Mouse (Mus musculus) heart, postnatal 0 days (tissue): Measurements from ENCODE around the gene Dhx32. TPM values are rescaled to one million over a fixed set of nuclear protein-coding genes. Genes with fewer than 3 reads are reported as not detected.
A peak's percentile ranks its signal among the peaks of the same experiment; 100 is the strongest.

Source experiments
- ATAC-seq: fragments of 200-750 bp; cut with Nextera tagmentation; 2 replicates; pipeline ENCODE4 v1.8.0; 2017; ENCODE audit warnings: low read depth, moderate number of reproducible peaks, moderate library complexity; ENCODE audit not compliant: insufficient read depth
- DNase-seq: peaks from one replicate; pipeline ENCODE4 v3.0.0-alpha.2; 2016; ENCODE audit warnings: low spot score
- H3K27ac ChIP-seq: fragments of 300-500 bp; sonication (generic); 2 replicates; pipeline ENCODE4 v1.5.1; 2014; ENCODE audit warnings: low read depth, mild to moderate bottlenecking
- H3K27me3 ChIP-seq: fragments of 300-500 bp; sonication (generic); 2 replicates; pipeline ENCODE4 v1.6.1; 2014; ENCODE audit warnings: low read length, mixed read lengths; ENCODE audit not compliant: control insufficient read depth, insufficient read depth
- H3K36me3 ChIP-seq: fragments of 300-500 bp; sonication (generic); replicated peaks from 2 replicates; pipeline ENCODE4 v1.6.1; 2014; ENCODE audit warnings: low read length, mixed read lengths; ENCODE audit not compliant: control insufficient read depth, insufficient read depth
- H3K4me1 ChIP-seq: fragments of 300-500 bp; sonication (generic); 2 replicates; pipeline ENCODE4 v1.6.1; 2014; ENCODE audit warnings: antibody characterized with exemption; ENCODE audit not compliant: control insufficient read depth, insufficient read depth
- H3K4me2 ChIP-seq: fragments of 300-500 bp; sonication (generic); 2 replicates; pipeline ENCODE4 v1.6.1; 2014; ENCODE audit warnings: low read depth, mild to moderate bottlenecking, low read length, moderate library complexity
- H3K4me3 ChIP-seq: fragments of 300-500 bp; sonication (generic); 2 replicates; pipeline ENCODE4 v1.5.1; 2014; ENCODE audit warnings: low read depth, low read length
- H3K9ac ChIP-seq: fragments of 300-500 bp; sonication (generic); replicated peaks from 2 replicates; pipeline ENCODE4 v1.6.1; 2014; ENCODE audit warnings: low read depth, low read length, mixed read lengths
- H3K9me3 ChIP-seq: fragments of 300-500 bp; sonication (generic); replicated peaks from 2 replicates; pipeline ENCODE4 v1.6.1; 2016; ENCODE audit warnings: low read length; ENCODE audit not compliant: control insufficient read depth
- CTCF ChIP-seq: IDR thresholded peaks from 2 replicates; pipeline ENCODE4 v1.5.1; 2016; ENCODE audit warnings: antibody characterized with exemption, control low read depth, low read depth
- EP300 ChIP-seq: IDR thresholded peaks from 2 replicates; pipeline ENCODE4 v1.6.1; 2016; ENCODE audit warnings: antibody characterized with exemption, low read depth
- WGBS: fragments of 180-500 bp; shearing (Covaris S2); extraction: QIAGEN DNeasy Blood & Tissue Kit; methylation state at CpG from one replicate; pipeline ENCODE4 v1.1.7; 2014; 5-methylcytosine and 5-hydroxymethylcytosine counted together
- polyA plus RNA-seq: library from polyadenylated mRNA; unstranded; fragments of >200 nt; fragmentation: Nextera tagmentation; extraction: Ambion mirVana; gene quantifications from 2 replicates; pipeline ENCODE4 v1.2.1, GENCODE M21; 2015
- total RNA-seq: library from RNA; depleted of rRNA; stranded (reverse); fragments of >200 nt; gene quantifications from 2 replicates; pipeline ENCODE4 v1.2.3, GENCODE M21; 2014; ENCODE audit warnings: low replicate concordance

Gene Dhx32
- total and polyA plus RNA-seq, 2 experiments from 2014 or later = 37.1 to 64.3 TPM

- peak; percentile 53; the same call in 1 of the 2 replicates for ATAC-seq
- whole genome bisulfite sequencing = 41% methylated on average over 10 of the region's 10 CpGs
- no peak overlapping the region for H3K4me2 ChIP-seq
These were observed 11.0 kb upstream of the Dhx32 start for GRCm38 (mm10) chr7:133793248-133794131.

GRCm38 (mm10) chr7:133792771-133793170, 10.2 kb upstream of the Dhx32 start:
- WGBS = 31% methylated on average over 1 of the region's 1 CpGs
- Histone ChIP-seq H3K4me1 (no peaks in the 10 kb centered on the region), H3K9me3 (no peaks in the 10 kb centered on the region), H3K27me3 (no peaks in the 10 kb centered on the region), H3K4me3 (no peak overlapping the region), H3K4me2 (no peak overlapping the region), H3K27ac (no peak overlapping the region), H3K36me3 (no peaks in the 10 kb centered on the region), H3K9ac (no peak overlapping the region)
- TF ChIP-seq CTCF (no peak), EP300 (no peak)
- DNase-seq = no peak
- no peak for ATAC-seq

More at GRCm38 (mm10) chr7:133793248-133794131, 11.0 kb upstream of the Dhx32 start:
- H3K9me3 ChIP-seq = no peaks in the 10 kb centered on the region
- TF ChIP-seq EP300 = no peak
- no peak for TF ChIP-seq CTCF
- DNase-seq = peak; percentile 33
- no peaks in the 10 kb centered on the region for H3K27me3 ChIP-seq
- no peak overlapping the region for H3K4me3 ChIP-seq
- H3K4me1 ChIP-seq = no peaks in the 10 kb centered on the region
- no peaks in the 10 kb centered on the region for H3K36me3 ChIP-seq
- 0 out of 2 replicates have a peak overlapping the region, but pooled peaks have one; percentile 43 for H3K27ac ChIP-seq
- H3K9ac ChIP-seq = no peak overlapping the region

- Histone ChIP-seq H3K27ac (no peak overlapping the region), H3K9me3 (no peaks in the 10 kb centered on the region), H3K36me3 (no peaks in the 10 kb centered on the region), H3K4me2 (no peak overlapping the region), H3K4me1 (no peaks in the 10 kb centered on the region), H3K9ac (no peak overlapping the region), H3K27me3 (no peaks in the 10 kb centered on the region), H3K4me3 (no peak overlapping the region)
- no peak for ATAC-seq
- DNase-seq = no peak
- TF ChIP-seq EP300 = no peak
- no peak for TF ChIP-seq CTCF
- 78% methylated on average over 4 of the region's 4 CpGs for WGBS
These were observed 8.2 kb upstream of the Dhx32 start for GRCm38 (mm10) chr7:133790608-133791229.

- TF ChIP-seq CTCF (no peak), EP300 (no peak)
- Histone ChIP-seq H3K36me3 (no peaks in the 10 kb centered on the region), H3K4me1 (no peaks in the 10 kb centered on the region), H3K27me3 (no peaks in the 10 kb centered on the region), H3K4me2 (no peak overlapping the region), H3K27ac (no peak overlapping the region), H3K9me3 (no peaks in the 10 kb centered on the region), H3K9ac (no peak overlapping the region), H3K4me3 (no peak overlapping the region)
- DNase-seq (no peak), ATAC-seq (no peak)
- WGBS = 85% methylated on average over 4 of the region's 4 CpGs
These were observed 7.6 kb upstream of the Dhx32 start for GRCm38 (mm10) chr7:133790171-133790570.

- Histone ChIP-seq H3K4me2 (no peak overlapping the region), H3K9ac (no peak overlapping the region), H3K4me3 (no peak overlapping the region), H3K27ac (no peak overlapping the region), H3K27me3 (no peaks in the 10 kb centered on the region), H3K36me3 (no peaks in the 10 kb centered on the region), H3K9me3 (no peaks in the 10 kb centered on the region), H3K4me1 (no peaks in the 10 kb centered on the region)
- 44% methylated on average over 3 of the region's 3 CpGs for WGBS
- DNase-seq (no peak), ATAC-seq (no peak)
- TF ChIP-seq CTCF (no peak), EP300 (no peak)
These were observed 5.6 kb upstream of the Dhx32 start for GRCm38 (mm10) chr7:133788147-133788546.
